Mouse (Mus musculus) lung, embryonic 16.5 days (tissue): ENCODE measurements at regions not wholly inside any gene's neighbourhood (a gene's known extent, or its start where the extent isn't known, plus 50 kb on each side); places are given as distances from the start of the nearest gene placed in this dataset.

Source experiments
- ATAC-seq: fragments of 200-750 bp; cut with Nextera tagmentation; 2 replicates; pipeline ENCODE4 v1.8.0; 2017; ENCODE audit warnings: low read depth, mild to moderate bottlenecking, moderate library complexity
- H3K27ac ChIP-seq: fragments of 300-500 bp; sonication (generic); 2 replicates; pipeline ENCODE4 v1.5.1; 2014; ENCODE audit warnings: mild to moderate bottlenecking, control low read depth, low read length
- H3K27me3 ChIP-seq: fragments of 300-500 bp; sonication (generic); 2 replicates; pipeline ENCODE4 v1.6.1; 2014; ENCODE audit warnings: low read depth, low read length, mixed read lengths; ENCODE audit not compliant: control insufficient read depth, insufficient read depth
- H3K36me3 ChIP-seq: fragments of 300-500 bp; sonication (generic); 2 replicates; pipeline ENCODE4 v1.6.1; 2014; ENCODE audit warnings: low read length; ENCODE audit not compliant: control insufficient read depth, insufficient read depth
- H3K4me1 ChIP-seq: fragments of 300-500 bp; sonication (generic); replicated peaks from 2 replicates; pipeline ENCODE4 v1.6.1; 2014; ENCODE audit warnings: low read length, mixed read lengths; ENCODE audit not compliant: control insufficient read depth, insufficient read depth
- H3K4me2 ChIP-seq: fragments of 300-500 bp; sonication (generic); 2 replicates; pipeline ENCODE4 v1.6.1; 2014; ENCODE audit warnings: low read depth, low read length, control low read depth
- H3K4me3 ChIP-seq: fragments of 300-500 bp; sonication (generic); 2 replicates; pipeline ENCODE4 v1.5.1; 2014; ENCODE audit warnings: mild to moderate bottlenecking, low read length, control low read depth
- H3K9ac ChIP-seq: fragments of 300-500 bp; sonication (generic); 2 replicates; pipeline ENCODE4 v1.6.1; 2014; ENCODE audit warnings: low read length, control low read depth
- H3K9me3 ChIP-seq: fragments of 300-500 bp; sonication (generic); 2 replicates; pipeline ENCODE4 v1.6.1; 2016; ENCODE audit warnings: low read length; ENCODE audit not compliant: control insufficient read depth
- WGBS: fragments of 180-500 bp; shearing (Covaris S2); extraction: QIAGEN DNeasy Blood & Tissue Kit; methylation state at CpG from one replicate; pipeline ENCODE4 v1.1.7; 2014; 5-methylcytosine and 5-hydroxymethylcytosine counted together

- H3K27me3 ChIP-seq, result no peaks in the 10 kb centered on the region
- H3K36me3 ChIP-seq, result no peaks in the 10 kb centered on the region
- no peaks in the 10 kb centered on the region for H3K9me3 ChIP-seq
- no peak overlapping the region for H3K27ac ChIP-seq
- no peak overlapping the region for H3K9ac ChIP-seq
- H3K4me1 ChIP-seq, result no peaks in the 10 kb centered on the region
- WGBS, result 65% methylated on average over 2 of the region's 2 CpGs
- ATAC-seq, result no peak
- no peak overlapping the region for H3K4me2 ChIP-seq
- no peak overlapping the region for H3K4me3 ChIP-seq
Measured at GRCm38 (mm10) chr15:52645961-52646360, 1238.7 kb upstream of the Gm7489 start.

- no peak overlapping the region for H3K27ac ChIP-seq
- H3K27me3 ChIP-seq, result no peaks in the 10 kb centered on the region
- H3K4me3 ChIP-seq, result no peak overlapping the region
- no peak overlapping the region for H3K9ac ChIP-seq
- no peaks in the 10 kb centered on the region for H3K36me3 ChIP-seq
- H3K9me3 ChIP-seq, result no peaks in the 10 kb centered on the region
- no peak for ATAC-seq
- H3K4me1 ChIP-seq, result no peaks in the 10 kb centered on the region
- H3K4me2 ChIP-seq, result no peak overlapping the region
Measured at GRCm38 (mm10) chr15:52657916-52658315, 1226.8 kb upstream of the Gm7489 start.
